10 mouse cellular contexts compared by ENCODE assay signal in genomic region chr4:41682789-41683188, GRCm38 (mm10). TPM values are rescaled to one million over a fixed set of nuclear protein-coding genes. Genes with fewer than 3 reads are reported as not detected.
A peak's percentile ranks its signal among the peaks of the same experiment; 100 is the strongest.
DNase-seq lines count a peak whose midpoint lies in the region; ATAC-seq and TF ChIP-seq lines count a peak whose summit lies in the region.
"Had no signal": no experiment of that assay in that cellular context is flagged by ENCODE, and none has a peak within 500 bp of the region (broad histone marks: within the 10 kb centered on the region; RNA-seq: fewer than 3 reads in every experiment).

No protein-coding gene starts in this region.

- WGBS in heart, postnatal 0 days: 46% methylated on average over 6 of the region's 6 CpGs
- WGBS in embryonic facial prominence, embryonic 10.5 days: 24% methylated on average over 6 of the region's 6 CpGs
- WGBS in forebrain, embryonic 16.5 days: 23% methylated on average over 6 of the region's 6 CpGs
- 17% methylated on average over 6 of the region's 6 CpGs for WGBS in midbrain, embryonic 12.5 days
- whole genome bisulfite sequencing in thymus, adult 2 months: 26% methylated on average over 6 of the region's 6 CpGs

- intact Hi-C loops in left cerebral cortex, postnatal 25 days (cut with DNase I): no loop called here

- H3K4me3 ChIP-seq in heart, postnatal 0 days (ENCODE audit: low read depth, low read length): no peak overlapping the region
- H3K4me3 ChIP-seq in embryonic facial prominence, embryonic 10.5 days: peak overlapping the region; percentile 21
- H3K4me3 ChIP-seq in forebrain, embryonic 16.5 days (replicated peaks; ENCODE audit: low read length): no peak overlapping the region
- H3K4me3 ChIP-seq in midbrain, embryonic 12.5 days: 0 out of 2 replicates have a peak overlapping the region, but pooled peaks have one; percentile 5
- no peak overlapping the region for H3K4me3 ChIP-seq in thymus, adult 2 months (ENCODE audit: control insufficient read depth, insufficient read depth, low read length)
- H3K4me3 ChIP-seq: megakaryocyte, embryonic 14.5 days had no signal

- no peak overlapping the region for H3K27ac ChIP-seq in heart, postnatal 0 days (ENCODE audit: low read depth)
- peak overlapping the region; percentile 63 for H3K27ac ChIP-seq in embryonic facial prominence, embryonic 10.5 days (replicated peaks)
- peak overlapping the region; percentile 52; the same call in 1 of the 2 replicates for H3K27ac ChIP-seq in forebrain, embryonic 16.5 days (ENCODE audit: low read length)
- peak overlapping the region; percentile 79 for H3K27ac ChIP-seq in midbrain, embryonic 12.5 days (replicated peaks)
- no peak overlapping the region for H3K27ac ChIP-seq in thymus, adult 2 months (ENCODE audit: control insufficient read depth, insufficient read depth, low read length)

- H3K4me1 ChIP-seq in heart, postnatal 0 days (ENCODE audit: control insufficient read depth, insufficient read depth): peaks cover 8% of the 10 kb centered on the region; the same call in 1 of the 2 replicates
- H3K4me1 ChIP-seq in embryonic facial prominence, embryonic 10.5 days: peaks cover 66% of the 10 kb centered on the region
- peaks cover 48% of the 10 kb centered on the region for H3K4me1 ChIP-seq in forebrain, embryonic 16.5 days (replicated peaks; ENCODE audit: control insufficient read depth, insufficient read depth, low read length)
- peaks cover 63% of the 10 kb centered on the region for H3K4me1 ChIP-seq in midbrain, embryonic 12.5 days
- H3K4me1 ChIP-seq in thymus, adult 2 months (replicated peaks; ENCODE audit: control insufficient read depth, insufficient read depth, low read length): no peaks in the 10 kb centered on the region
- H3K4me1 ChIP-seq: megakaryocyte, embryonic 14.5 days had no signal

- H3K27me3 ChIP-seq in heart, postnatal 0 days (ENCODE audit: control insufficient read depth, insufficient read depth, low read length): peaks cover 14% of the 10 kb centered on the region
- H3K27me3 ChIP-seq in embryonic facial prominence, embryonic 10.5 days (replicated peaks; ENCODE audit: low read depth, poor library complexity, severe bottlenecking): peaks cover 34% of the 10 kb centered on the region
- H3K27me3 ChIP-seq in forebrain, embryonic 16.5 days (replicated peaks; ENCODE audit: control insufficient read depth, insufficient read depth, low read length): no peaks in the 10 kb centered on the region
- H3K27me3 ChIP-seq in midbrain, embryonic 12.5 days: no peaks in the 10 kb centered on the region
- H3K27me3 ChIP-seq in thymus, adult 2 months (ENCODE audit: control insufficient read depth, insufficient read depth, low read length): no peaks in the 10 kb centered on the region; the same call in 1 of the 2 replicates

- no peak for TF ChIP-seq EP300 in heart, postnatal 0 days (IDR thresholded peaks at IDR 0.05; ENCODE audit: low read depth)

- DNase-seq in heart, postnatal 0 days (ENCODE audit: low spot score): peak; percentile 2
- no peak for DNase-seq in heart, adult 11 months
- no peak for DNase-seq in embryonic facial prominence, embryonic 10.5 days (ENCODE audit: low spot score)
- DNase-seq in right cerebral cortex, adult 2 months (ENCODE audit: low spot score in 2 of 2): no peak
- no peak for DNase-seq in thymus, adult 2 months
- DNase-seq in left cerebral cortex, postnatal 25 days (ENCODE audit: low spot score in 2 of 2): no peak
- DNase-seq: heart, adult 18-20 months had no signal

- no peak for TF ChIP-seq POLR2A in thymus, adult 2 months (IDR thresholded peaks at IDR 0.05; ENCODE audit: control insufficient read depth, extremely low read depth, insufficient read depth, low read length, poor library complexity)

- H3K9ac ChIP-seq in heart, postnatal 0 days (replicated peaks; ENCODE audit: low read depth, low read length): no peak overlapping the region
- peak overlapping the region; percentile 32 for H3K9ac ChIP-seq in forebrain, embryonic 16.5 days (replicated peaks; ENCODE audit: low read depth, low read length)
- H3K9ac ChIP-seq in midbrain, embryonic 12.5 days (replicated peaks): peak overlapping the region; percentile 41

- no peak for TF ChIP-seq CTCF in heart, postnatal 0 days (IDR thresholded peaks at IDR 0.05; ENCODE audit: low read depth)
- TF ChIP-seq CTCF in thymus, adult 2 months (IDR thresholded peaks at IDR 0.05; ENCODE audit: borderline replicate concordance, control insufficient read depth, extremely low read depth, insufficient read depth, low read length, poor library complexity): no peak

- H3K9me3 ChIP-seq in heart, postnatal 0 days (replicated peaks; ENCODE audit: control insufficient read depth, low read length): no peaks in the 10 kb centered on the region
- H3K9me3 ChIP-seq in embryonic facial prominence, embryonic 10.5 days: no peaks in the 10 kb centered on the region
- no peaks in the 10 kb centered on the region for H3K9me3 ChIP-seq in forebrain, embryonic 16.5 days (ENCODE audit: control insufficient read depth, low read length)
- H3K9me3 ChIP-seq in midbrain, embryonic 12.5 days: no peaks in the 10 kb centered on the region
- H3K9me3 ChIP-seq: megakaryocyte, embryonic 14.5 days had no signal

- no peak overlapping the region for H3K4me2 ChIP-seq in heart, postnatal 0 days (ENCODE audit: low read depth, low read length)
- H3K4me2 ChIP-seq in forebrain, embryonic 16.5 days (ENCODE audit: low read length): peak overlapping the region; percentile 10; the same call in 1 of the 2 replicates
- peak overlapping the region; percentile 43 for H3K4me2 ChIP-seq in midbrain, embryonic 12.5 days (replicated peaks)

- no peaks in the 10 kb centered on the region for H3K36me3 ChIP-seq in heart, postnatal 0 days (replicated peaks; ENCODE audit: control insufficient read depth, insufficient read depth, low read length)
- H3K36me3 ChIP-seq in embryonic facial prominence, embryonic 10.5 days (replicated peaks): peaks cover 8% of the 10 kb centered on the region; the same call in 1 of the 2 replicates
- no peaks in the 10 kb centered on the region for H3K36me3 ChIP-seq in forebrain, embryonic 16.5 days (ENCODE audit: control insufficient read depth, insufficient read depth)
- peaks cover 15% of the 10 kb centered on the region; the same call in 1 of the 2 replicates for H3K36me3 ChIP-seq in midbrain, embryonic 12.5 days
- H3K36me3 ChIP-seq in thymus, adult 2 months (ENCODE audit: control insufficient read depth, insufficient read depth, low read length): no peaks in the 10 kb centered on the region

- no peak for ATAC-seq in heart, postnatal 0 days (ENCODE audit: insufficient read depth, low read depth)
- no peak for ATAC-seq in forebrain, embryonic 16.5 days
- ATAC-seq in midbrain, embryonic 12.5 days (ENCODE audit: low FRiP score, low read depth): no peak

RNA-seq across cellular contexts. Expression of gene Cntfr, which starts 14.1 kb away (rescaled TPM):
- total RNA-seq in heart, postnatal 0 days (2014; rRNA removed; ENCODE audit: low replicate concordance): 0.31 TPM in 1 of 2 replicates, not detected in the other
- polyA plus RNA-seq in heart, postnatal 0 days (2015; fragmentation: Nextera tagmentation; extraction: Ambion mirVana): 0.38 and 0.41 TPM in 2 replicates
- 8.6 and 11.1 TPM in 2 replicates for polyA plus RNA-seq in embryonic facial prominence, embryonic 10.5 days (2016; fragmentation: Nextera tagmentation; extraction: Ambion mirVana)
- polyA plus RNA-seq in forebrain, embryonic 16.5 days (2015; fragmentation: Nextera tagmentation; extraction: Ambion mirVana): 12.3 and 16.7 TPM in 2 replicates
- 35.0 and 43.5 TPM in 2 replicates for polyA plus RNA-seq in midbrain, embryonic 12.5 days (2016; fragmentation: Nextera tagmentation; extraction: Ambion mirVana)
- 2.3 and 3.0 TPM in 2 replicates for polyA plus RNA-seq in thymus, adult 2 months (2012; rRNA removed)
- total RNA-seq in left cerebral cortex, postnatal 25 days (2021): 100 to 1,000 TPM in 1 of 2 experiments, 10 to 100 TPM in 1; 98.9 to 109 TPM

RNA-seq across cellular contexts. Expression of gene Il11ra1, which starts 17.0 kb away (rescaled TPM):
- total RNA-seq in heart, postnatal 0 days (2014; rRNA removed; ENCODE audit: low replicate concordance): 77.1 and 110 TPM in 2 replicates
- polyA plus RNA-seq in heart, postnatal 0 days (2015; fragmentation: Nextera tagmentation; extraction: Ambion mirVana): 104 and 116 TPM in 2 replicates
- 146 and 188 TPM in 2 replicates for polyA plus RNA-seq in embryonic facial prominence, embryonic 10.5 days (2016; fragmentation: Nextera tagmentation; extraction: Ambion mirVana)
- 28.3 and 29.2 TPM in 2 replicates for polyA plus RNA-seq in forebrain, embryonic 16.5 days (2015; fragmentation: Nextera tagmentation; extraction: Ambion mirVana)
- 63.1 and 76.5 TPM in 2 replicates for polyA plus RNA-seq in midbrain, embryonic 12.5 days (2016; fragmentation: Nextera tagmentation; extraction: Ambion mirVana)
- polyA plus RNA-seq in thymus, adult 2 months (2012; rRNA removed): 47.4 and 73.2 TPM in 2 replicates
- 10 to 100 TPM; 35.8 to 43.8 TPM for total RNA-seq in left cerebral cortex, postnatal 25 days (2021)

RNA-seq across cellular contexts. Expression of gene Rpp25l, which starts 30.5 kb away (rescaled TPM):
- total RNA-seq in heart, postnatal 0 days (2014; rRNA removed; ENCODE audit: low replicate concordance): 49.6 and 49.8 TPM in 2 replicates
- 38.9 and 40.2 TPM in 2 replicates for polyA plus RNA-seq in heart, postnatal 0 days (2015; fragmentation: Nextera tagmentation; extraction: Ambion mirVana)
- polyA plus RNA-seq in embryonic facial prominence, embryonic 10.5 days (2016; fragmentation: Nextera tagmentation; extraction: Ambion mirVana): 91.2 and 91.9 TPM in 2 replicates
- polyA plus RNA-seq in forebrain, embryonic 16.5 days (2015; fragmentation: Nextera tagmentation; extraction: Ambion mirVana): 51.7 and 60.5 TPM in 2 replicates
- polyA plus RNA-seq in midbrain, embryonic 12.5 days (2016; fragmentation: Nextera tagmentation; extraction: Ambion mirVana): 68.7 and 69.3 TPM in 2 replicates
- 82.8 and 94.9 TPM in 2 replicates for polyA plus RNA-seq in thymus, adult 2 months (2012; rRNA removed)
- 10 to 100 TPM; 26.8 to 31.3 TPM for total RNA-seq in left cerebral cortex, postnatal 25 days (2021)

RNA-seq across cellular contexts. Expression of gene Dctn3, which starts 40.2 kb away (rescaled TPM):
- total RNA-seq in heart, postnatal 0 days (2014; rRNA removed; ENCODE audit: low replicate concordance): 81.6 and 121 TPM in 2 replicates
- 161 and 165 TPM in 2 replicates for polyA plus RNA-seq in heart, postnatal 0 days (2015; fragmentation: Nextera tagmentation; extraction: Ambion mirVana)
- 133 and 140 TPM in 2 replicates for polyA plus RNA-seq in embryonic facial prominence, embryonic 10.5 days (2016; fragmentation: Nextera tagmentation; extraction: Ambion mirVana)
- polyA plus RNA-seq in forebrain, embryonic 16.5 days (2015; fragmentation: Nextera tagmentation; extraction: Ambion mirVana): 304 and 315 TPM in 2 replicates
- polyA plus RNA-seq in midbrain, embryonic 12.5 days (2016; fragmentation: Nextera tagmentation; extraction: Ambion mirVana): 184 and 185 TPM in 2 replicates
- polyA plus RNA-seq in thymus, adult 2 months (2012; rRNA removed): 60.5 and 72.8 TPM in 2 replicates
- total RNA-seq in left cerebral cortex, postnatal 25 days (2021): 100 to 1,000 TPM; 174 to 191 TPM

RNA-seq across cellular contexts. Expression of gene Enho, which starts 42.7 kb away (rescaled TPM):
- total RNA-seq in heart, postnatal 0 days (2014; rRNA removed; ENCODE audit: low replicate concordance): 5.8 and 12.7 TPM in 2 replicates
- 4.0 and 4.3 TPM in 2 replicates for polyA plus RNA-seq in heart, postnatal 0 days (2015; fragmentation: Nextera tagmentation; extraction: Ambion mirVana)
- 19.3 and 19.8 TPM in 2 replicates for polyA plus RNA-seq in embryonic facial prominence, embryonic 10.5 days (2016; fragmentation: Nextera tagmentation; extraction: Ambion mirVana)
- 51.5 and 68.4 TPM in 2 replicates for polyA plus RNA-seq in forebrain, embryonic 16.5 days (2015; fragmentation: Nextera tagmentation; extraction: Ambion mirVana)
- polyA plus RNA-seq in midbrain, embryonic 12.5 days (2016; fragmentation: Nextera tagmentation; extraction: Ambion mirVana): 59.3 and 65.4 TPM in 2 replicates
- 7.5 and 10.3 TPM in 2 replicates for polyA plus RNA-seq in thymus, adult 2 months (2012; rRNA removed)
- 10 to 100 TPM; 54.4 to 63.0 TPM for total RNA-seq in left cerebral cortex, postnatal 25 days (2021)

Comparison
In these comparisons a context has a peak if more than half of its experiments do, and no peak if none do; other contexts are left out.
1. H3K27ac ChIP-seq: peak in embryonic facial prominence, embryonic 10.5 days (single experiment), forebrain, embryonic 16.5 days (single experiment) and midbrain, embryonic 12.5 days (single experiment); none in heart, postnatal 0 days (single experiment) and thymus, adult 2 months (single experiment).
2. H3K4me3 ChIP-seq: peak in embryonic facial prominence, embryonic 10.5 days (single experiment) and midbrain, embryonic 12.5 days (single experiment); none in heart, postnatal 0 days (single experiment), forebrain, embryonic 16.5 days (single experiment) and thymus, adult 2 months (single experiment).